Mouse (Mus musculus): Measurements from ENCODE around the gene Ppl. TPM values are rescaled to one million over a fixed set of nuclear protein-coding genes. Genes with fewer than 3 reads are reported as not detected.

The Ppl gene
- polyA plus RNA-seq (2014; fragmentation: Illumina TruSeq; extraction: RNeasy Lipid Tissue Mini Kit (QIAGEN cat#74804); ENCODE audit: low read depth, low replicate concordance), result 16.3 TPM

DNA sequence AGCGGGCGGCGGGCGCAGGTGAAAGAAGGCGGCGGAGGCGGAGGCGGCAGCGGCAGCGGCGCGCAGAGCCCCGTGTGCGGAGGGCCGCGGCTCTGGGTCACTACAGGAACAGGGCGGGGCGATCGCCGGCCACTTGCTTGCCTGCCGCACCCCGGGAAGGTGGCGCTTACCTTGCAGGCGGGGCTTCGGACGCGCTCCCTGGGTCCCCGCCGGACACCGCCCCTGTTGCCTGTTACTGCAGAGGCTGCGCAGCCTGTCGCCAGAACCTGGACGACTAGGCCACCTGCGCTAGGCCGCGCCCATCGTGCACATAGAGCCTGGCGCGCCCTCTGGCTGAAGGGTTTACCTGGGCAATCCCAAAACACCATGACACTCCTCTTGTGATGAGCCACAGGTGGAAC is at the start of gene Ppl:
Ppl (minus strand) TSS at position 21 of the 401 bp plus-strand sequence.

DNA sequence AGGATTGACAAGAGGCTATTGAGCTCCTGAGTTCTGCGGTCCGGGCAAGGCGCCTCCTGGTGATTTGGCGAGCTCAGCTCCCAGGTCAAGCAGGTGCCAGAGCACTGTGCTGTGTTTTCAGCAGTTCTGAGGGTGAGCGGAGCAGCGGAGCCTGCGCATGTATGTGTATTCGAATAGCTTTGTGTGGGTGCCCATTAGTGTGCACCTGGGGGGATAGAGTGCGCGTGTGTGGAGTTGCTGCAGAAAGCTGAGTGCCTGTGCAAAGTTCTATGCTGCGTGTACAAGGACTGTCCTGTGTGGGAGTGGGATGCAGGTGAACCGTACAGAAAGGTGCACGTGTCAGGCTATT is 14.8 kb upstream of the Ppl start, which contains the start of gene Sec14l5:
Sec14l5 (plus strand) TSS at position 73 of the 349 bp plus-strand sequence.

DNA sequence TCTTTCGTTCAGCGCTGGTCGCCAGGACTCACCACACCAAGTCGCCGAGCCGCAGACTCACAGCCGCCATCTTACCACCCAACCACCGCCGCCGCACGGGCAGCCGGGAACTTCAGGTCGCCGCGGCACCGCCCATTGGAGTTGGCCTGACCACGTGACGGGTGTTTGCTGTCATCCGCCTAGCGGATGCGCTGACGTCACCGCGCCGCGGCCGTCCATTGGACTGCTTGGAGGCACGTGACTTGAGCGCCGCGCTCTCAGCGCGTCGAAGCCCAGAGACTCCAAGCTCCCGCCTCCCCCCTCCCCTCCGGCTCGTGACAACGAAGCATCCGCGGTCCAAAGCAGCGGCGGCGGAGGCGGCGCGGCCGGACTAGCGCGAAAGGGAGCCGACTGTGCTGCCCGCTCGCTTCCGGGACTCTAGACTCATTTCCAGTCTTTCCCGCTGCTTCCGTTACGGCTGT is 82.4 kb downstream of the Ppl start, which contains the start of the genes Glyr1 and Ubn1:
Glyr1 (minus strand) TSS at position 90 of the 461 bp plus-strand sequence.
Ubn1 (plus strand) TSS at position 284 of the 461 bp plus-strand sequence.

Other genes with a start within 250 kb of the Ppl start
- gene Mgrn1, start 246.2 kb downstream of the Ppl start, polyA plus RNA-seq (2014; fragmentation: Illumina TruSeq; extraction: RNeasy Lipid Tissue Mini Kit (QIAGEN cat#74804); ENCODE audit: low read depth, low replicate concordance), result 80.9 TPM
- 55.2 TPM for gene Nudt16l1, start 193.7 kb downstream of the Ppl start, polyA plus RNA-seq (2014; fragmentation: Illumina TruSeq; extraction: RNeasy Lipid Tissue Mini Kit (QIAGEN cat#74804); ENCODE audit: low read depth, low replicate concordance)
- 37.2 TPM for gene Anks3, start 168.2 kb downstream of the Ppl start, polyA plus RNA-seq (2014; fragmentation: Illumina TruSeq; extraction: RNeasy Lipid Tissue Mini Kit (QIAGEN cat#74804); ENCODE audit: low read depth, low replicate concordance)
- gene Sept12, start 134.6 kb downstream of the Ppl start, polyA plus RNA-seq (2014; fragmentation: Illumina TruSeq; extraction: RNeasy Lipid Tissue Mini Kit (QIAGEN cat#74804); ENCODE audit: low read depth, low replicate concordance), result 7.8 TPM
- gene Smim22, start 125.1 kb downstream of the Ppl start, polyA plus RNA-seq (2014; fragmentation: Illumina TruSeq; extraction: RNeasy Lipid Tissue Mini Kit (QIAGEN cat#74804); ENCODE audit: low read depth, low replicate concordance), result 51.7 TPM
- 117 TPM for gene Rogdi, start 118.9 kb downstream of the Ppl start, polyA plus RNA-seq (2014; fragmentation: Illumina TruSeq; extraction: RNeasy Lipid Tissue Mini Kit (QIAGEN cat#74804); ENCODE audit: low read depth, low replicate concordance)
- gene Glyr1, start 82.6 kb downstream of the Ppl start, polyA plus RNA-seq (2014; fragmentation: Illumina TruSeq; extraction: RNeasy Lipid Tissue Mini Kit (QIAGEN cat#74804); ENCODE audit: low read depth, low replicate concordance), result 84.3 TPM
- 26.1 TPM for gene Ubn1, start 82.4 kb downstream of the Ppl start, polyA plus RNA-seq (2014; fragmentation: Illumina TruSeq; extraction: RNeasy Lipid Tissue Mini Kit (QIAGEN cat#74804); ENCODE audit: low read depth, low replicate concordance)
- gene Sec14l5, start 14.7 kb upstream of the Ppl start, polyA plus RNA-seq (2014; fragmentation: Illumina TruSeq; extraction: RNeasy Lipid Tissue Mini Kit (QIAGEN cat#74804); ENCODE audit: low read depth, low replicate concordance), result 1.0 TPM
- 15.6 TPM for gene Nagpa, start 71.6 kb upstream of the Ppl start, polyA plus RNA-seq (2014; fragmentation: Illumina TruSeq; extraction: RNeasy Lipid Tissue Mini Kit (QIAGEN cat#74804); ENCODE audit: low read depth, low replicate concordance)
- gene AU021092, start 89.9 kb upstream of the Ppl start, polyA plus RNA-seq (2014; fragmentation: Illumina TruSeq; extraction: RNeasy Lipid Tissue Mini Kit (QIAGEN cat#74804); ENCODE audit: low read depth, low replicate concordance), result 6.6 TPM
- 37.3 TPM for gene Alg1, start 101.2 kb upstream of the Ppl start, polyA plus RNA-seq (2014; fragmentation: Illumina TruSeq; extraction: RNeasy Lipid Tissue Mini Kit (QIAGEN cat#74804); ENCODE audit: low read depth, low replicate concordance)
- 32.3 TPM for gene Eef2kmt, start 123.6 kb upstream of the Ppl start, polyA plus RNA-seq (2014; fragmentation: Illumina TruSeq; extraction: RNeasy Lipid Tissue Mini Kit (QIAGEN cat#74804); ENCODE audit: low read depth, low replicate concordance)